Mouse (Mus musculus) small intestine, adult 10 weeks (tissue): Measurements from ENCODE around the gene Olfr1466. TPM values are rescaled to one million over a fixed set of nuclear protein-coding genes. Genes with fewer than 3 reads are reported as not detected.

ENCODE experiments used
- polyA plus RNA-seq: library from polyadenylated mRNA; stranded (reverse); fragments of 350-450 nt; fragmentation: Illumina TruSeq; extraction: RNeasy Lipid Tissue Mini Kit (QIAGEN cat#74804); gene quantifications from one replicate; pipeline ENCODE4 v1.2.3, GENCODE M21; 2014; ENCODE audit warnings: low replicate concordance

Olfr1466 gene
- polyA plus RNA-seq = not detected

DNA sequence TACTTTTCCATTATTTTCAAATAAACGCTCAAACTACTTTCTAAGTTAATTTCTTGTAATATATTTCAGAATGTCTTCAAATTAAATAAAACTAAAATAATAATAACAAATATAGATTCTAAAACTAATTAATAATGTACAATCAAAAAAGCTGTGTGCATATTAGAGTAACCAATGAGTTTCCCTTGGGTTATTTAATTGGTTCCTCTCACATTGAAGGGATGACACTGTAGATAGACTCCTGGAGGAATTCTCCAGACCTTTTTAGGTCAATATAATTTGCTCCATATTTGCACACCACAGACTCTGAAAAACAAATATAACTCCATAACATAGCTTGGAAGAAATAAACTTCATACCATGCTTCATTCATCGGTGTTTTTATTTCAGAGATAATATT lies at the start of gene Olfr1466:
Olfr1466 (plus strand) TSS at position 301 of the 400 bp plus-strand sequence.

DNA sequence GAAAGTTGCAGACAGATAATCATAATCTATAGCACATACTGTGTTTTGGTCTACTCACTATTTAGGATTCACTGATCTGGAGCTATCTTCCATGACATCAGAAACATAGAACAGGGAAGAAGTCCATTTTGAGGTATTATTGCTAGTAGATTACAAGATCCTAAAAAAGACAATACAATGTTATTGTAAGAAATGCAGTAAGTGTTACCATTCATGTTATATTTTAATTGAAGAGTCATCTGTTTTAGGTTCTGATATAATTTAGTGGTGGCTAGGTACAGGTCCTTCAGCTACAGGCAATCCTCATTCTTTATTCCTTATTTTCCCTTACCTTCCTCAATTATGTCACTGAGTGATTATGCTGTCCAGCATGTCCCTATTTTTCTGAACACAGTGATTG lies 23.2 kb upstream of the Olfr1466 start, which contains the start of gene Olfr1465:
Olfr1465 (minus strand) TSS at position 101 of the 400 bp plus-strand sequence.

DNA sequence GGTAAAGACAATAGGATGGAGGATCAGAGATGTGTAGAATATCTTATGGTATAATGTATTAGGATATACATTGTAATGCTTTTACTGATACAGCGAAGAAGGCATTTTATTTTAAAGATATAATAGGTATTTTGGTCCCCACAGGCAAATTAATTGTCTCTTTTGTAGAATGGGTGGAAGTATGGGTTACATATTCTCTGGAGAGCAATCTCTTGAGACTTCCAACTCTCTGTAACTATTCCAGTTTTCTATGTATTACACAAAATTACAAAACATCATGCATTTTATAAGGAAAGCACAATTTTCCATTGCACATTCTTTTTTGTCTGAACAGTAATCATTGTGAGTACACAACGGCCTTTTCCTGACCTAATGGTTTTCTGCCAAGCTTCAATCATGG lies 23.3 kb downstream of the Olfr1466 start, which contains the start of gene Olfr1467:
Olfr1467 (plus strand) TSS at position 301 of the 400 bp plus-strand sequence.

Other genes with a start within 250 kb of the Olfr1466 start
- gene Olfr1457, start 241.0 kb upstream of the Olfr1466 start, polyA plus RNA-seq = not detected
- gene Olfr1458, start 232.1 kb upstream of the Olfr1466 start, polyA plus RNA-seq = not detected
- gene Olfr1459, start 189.3 kb upstream of the Olfr1466 start, polyA plus RNA-seq = not detected
- not detected for gene Olfr1461, start 175.9 kb upstream of the Olfr1466 start, polyA plus RNA-seq
- gene Olfr1462, start 153.1 kb upstream of the Olfr1466 start, polyA plus RNA-seq = not detected
- not detected for gene Olfr1463, start 107.5 kb upstream of the Olfr1466 start, polyA plus RNA-seq
- gene Olfr1465, start 23.3 kb upstream of the Olfr1466 start, polyA plus RNA-seq = not detected
- not detected for gene Olfr1467, start 23.4 kb downstream of the Olfr1466 start, polyA plus RNA-seq
- gene Olfr1469, start 69.0 kb downstream of the Olfr1466 start, polyA plus RNA-seq = not detected
- not detected for gene Olfr1471, start 104.5 kb downstream of the Olfr1466 start, polyA plus RNA-seq
- not detected for gene Olfr1472, start 117.2 kb downstream of the Olfr1466 start, polyA plus RNA-seq
- not detected for gene Olfr1474, start 130.7 kb downstream of the Olfr1466 start, polyA plus RNA-seq
- gene Olfr1475, start 141.3 kb downstream of the Olfr1466 start, polyA plus RNA-seq = not detected
- not detected for gene Olfr1477, start 161.7 kb downstream of the Olfr1466 start, polyA plus RNA-seq
- gene Olfr1480, start 189.1 kb downstream of the Olfr1466 start, polyA plus RNA-seq = not detected
- gene Olfr1484, start 244.6 kb downstream of the Olfr1466 start, polyA plus RNA-seq = not detected